Mouse (Mus musculus): Measurements from ENCODE around the gene Fam19a5.

Fam19a5 gene

GRCm38 (mm10) chr15:87596731-87597130 lies 52.6 kb downstream of the Fam19a5 start:
- no peak for DNase-seq (ENCODE audit: low spot score in 2 of 2)

DNA sequence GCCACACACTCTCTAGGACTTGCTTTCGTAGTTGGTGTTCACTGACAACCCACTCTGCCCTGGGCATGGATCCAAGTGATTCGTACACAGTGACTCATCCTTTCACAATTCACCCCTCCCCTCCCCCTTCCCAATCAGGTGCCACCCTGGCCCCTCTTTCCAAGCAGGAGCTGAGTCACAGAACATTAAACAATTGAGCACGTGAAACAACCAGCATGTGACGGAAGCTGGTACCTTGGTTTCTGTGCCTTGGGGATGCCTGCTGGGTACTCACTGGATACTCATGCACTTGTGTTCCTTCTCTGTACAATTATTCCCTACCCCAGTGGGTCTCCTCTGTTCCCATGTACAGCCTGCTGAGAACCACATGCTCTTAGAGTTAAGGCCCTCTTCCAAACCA lies 53.0 kb downstream of the Fam19a5 start:
- no peak for DNase-seq (ENCODE audit: low spot score in 2 of 2)

GRCm38 (mm10) chr15:87597766-87598165 lies 53.7 kb downstream of the Fam19a5 start:
- DNase-seq (ENCODE audit: low spot score in 2 of 2), result no peak

GRCm38 (mm10) chr15:87598636-87599035 lies 54.5 kb downstream of the Fam19a5 start:
- no peak for DNase-seq (ENCODE audit: low spot score in 2 of 2)

DNA sequence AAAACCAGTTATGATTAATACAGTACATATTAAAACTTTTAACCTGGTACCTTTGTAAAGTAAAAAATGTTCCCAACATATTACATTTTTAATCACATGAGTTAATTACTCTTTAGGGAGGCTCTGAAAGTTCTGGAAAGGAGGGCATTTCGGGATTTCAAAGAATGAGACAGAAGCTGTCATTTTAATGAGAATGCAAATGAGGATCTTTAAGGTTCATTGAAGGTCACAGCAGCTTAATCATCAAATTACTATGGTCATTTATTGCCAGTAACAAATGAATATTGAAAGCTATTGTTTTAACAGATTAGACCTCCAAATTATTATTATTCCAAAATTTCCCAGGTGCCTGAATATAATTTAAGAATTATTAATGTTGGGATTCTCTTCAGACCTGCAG lies 59.2 kb downstream of the Fam19a5 start:
- no peak for DNase-seq (ENCODE audit: low spot score in 2 of 2)

DNA sequence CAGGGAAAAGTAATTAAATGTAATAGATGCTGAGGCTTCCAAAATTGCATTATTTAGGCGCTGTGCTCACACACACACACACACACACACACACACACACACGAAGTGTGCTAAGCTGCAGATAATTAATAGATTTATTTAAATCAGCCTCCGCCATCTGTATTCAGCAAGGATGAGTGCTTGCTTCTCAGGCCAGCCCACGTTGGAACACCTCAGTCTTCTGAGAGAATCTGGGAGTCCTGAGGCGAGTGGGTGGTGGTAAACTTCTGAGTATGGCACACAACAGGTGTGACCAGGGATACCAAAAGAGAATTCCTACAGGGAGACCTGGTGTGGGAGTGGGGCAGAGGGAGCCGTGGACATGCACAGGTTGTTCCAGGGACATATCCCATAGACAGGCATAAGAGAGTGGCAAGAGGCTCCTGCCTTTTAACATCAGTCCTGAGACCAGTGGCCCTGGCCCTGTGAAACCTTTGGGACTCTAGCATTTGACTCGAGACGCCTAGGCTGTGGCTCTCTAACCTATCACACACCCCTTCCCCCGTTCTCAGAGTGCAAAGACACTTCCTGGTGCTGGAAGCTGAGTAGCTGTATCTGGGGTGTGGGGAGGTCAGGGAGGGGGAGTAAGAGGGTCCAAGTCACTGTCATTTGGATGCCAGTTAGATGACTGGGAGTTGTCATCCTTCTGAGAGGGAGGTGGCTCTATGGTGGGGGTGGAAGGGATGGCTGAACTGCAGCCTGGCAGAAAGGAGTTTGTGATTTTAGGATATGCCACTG lies 61.6 kb downstream of the Fam19a5 start:
- no peak for DNase-seq (ENCODE audit: low spot score in 2 of 2)

DNA sequence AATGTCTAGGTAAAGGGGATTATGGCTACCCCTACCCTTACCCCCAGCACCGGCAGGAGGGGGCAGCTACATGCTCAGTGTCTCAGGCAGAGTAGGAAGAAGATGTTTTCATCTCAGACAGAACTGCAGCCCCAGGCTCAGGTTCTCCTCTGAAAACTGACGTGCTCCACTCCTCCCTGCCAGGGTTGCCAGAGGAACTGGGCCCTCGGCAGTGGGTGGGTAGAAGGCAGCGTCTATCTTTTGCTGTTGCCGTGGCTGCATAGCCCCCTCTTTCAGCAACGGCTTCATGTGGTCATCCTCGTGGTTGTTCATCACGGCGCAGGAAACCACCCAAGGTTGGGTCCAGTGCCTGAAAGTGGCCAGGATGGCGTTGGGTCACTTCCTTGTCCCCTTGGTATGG lies 62.6 kb downstream of the Fam19a5 start:
- DNase-seq (ENCODE audit: low spot score in 2 of 2), result no peak

DNA sequence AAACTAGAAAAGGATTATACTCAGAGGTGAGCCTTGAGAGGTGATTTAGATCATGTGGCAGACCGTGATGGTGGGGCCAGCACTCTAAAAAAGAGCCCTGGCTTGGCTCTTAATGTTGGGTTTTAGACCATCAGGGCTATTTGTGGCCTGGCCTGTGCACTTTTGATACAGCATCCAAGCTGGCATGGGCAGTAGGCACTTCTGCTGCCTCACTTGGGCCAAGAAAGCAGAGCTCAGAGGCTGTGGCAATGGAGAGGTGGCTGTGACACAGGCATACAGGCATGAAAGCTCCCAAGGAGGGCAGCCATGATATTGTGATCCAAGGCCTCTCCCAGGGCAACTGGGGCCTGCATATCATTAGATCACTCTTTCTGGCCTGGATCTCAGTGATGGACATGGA lies 65.1 kb downstream of the Fam19a5 start:
- no peak for DNase-seq (ENCODE audit: low spot score in 2 of 2)

- DNase-seq (ENCODE audit: low spot score in 2 of 2), result peak; percentile 93 to 95
Observed at GRCm38 (mm10) chr15:87623966-87624609, 80.0 kb downstream of the Fam19a5 start.

DNA sequence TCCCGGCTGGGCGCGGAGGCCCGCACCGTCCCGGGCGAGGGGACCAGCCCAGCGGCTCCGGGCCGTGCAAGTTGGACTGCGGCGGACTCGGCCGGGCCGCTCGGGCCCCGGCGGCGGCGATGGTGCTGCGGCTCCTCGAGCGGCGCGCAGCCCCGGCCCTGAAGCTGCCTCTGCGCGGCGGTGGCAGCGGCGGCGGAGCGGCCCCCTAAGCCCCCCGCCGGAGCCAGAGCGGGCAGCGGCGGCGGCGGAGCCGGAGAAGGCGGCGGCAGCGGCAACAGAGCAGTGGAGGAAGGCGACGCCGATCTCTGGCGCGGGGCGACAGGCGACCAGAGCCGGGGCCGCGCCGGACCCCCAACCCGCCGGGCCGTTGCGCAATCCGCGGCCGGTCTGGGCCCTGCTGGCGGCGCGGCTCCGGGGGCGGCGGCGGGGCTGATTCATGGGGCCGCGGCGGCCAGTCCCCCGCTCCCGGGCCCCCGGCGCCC lies 80.6 kb downstream of the Fam19a5 start:
- DNase-seq (ENCODE audit: low spot score in 2 of 2), result peak in 1 of 2 experiments; percentile 44

- DNase-seq (ENCODE audit: low spot score in 2 of 2), result peak; percentile 93 to 98
Observed at GRCm38 (mm10) chr15:87625236-87626023, 81.3 kb downstream of the Fam19a5 start.

DNA sequence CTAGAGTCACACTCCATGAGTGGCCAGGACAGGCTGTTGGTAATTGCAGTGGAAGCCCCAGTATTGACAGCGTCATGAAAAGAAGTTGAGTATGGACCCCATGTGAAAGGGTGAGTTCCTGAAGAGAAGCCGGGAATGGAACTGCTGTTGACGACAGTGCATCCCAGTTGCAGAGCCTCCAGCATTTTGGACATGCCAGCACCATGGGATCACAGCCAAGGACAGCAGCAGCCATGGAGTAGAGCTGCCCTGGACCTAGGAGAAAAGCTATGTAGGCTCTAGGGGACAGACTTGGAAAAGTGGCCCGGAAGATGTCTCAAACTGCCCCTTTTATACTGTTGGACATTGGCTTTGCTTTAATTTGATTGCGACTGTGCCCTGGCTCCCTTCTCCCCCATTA lies 91.2 kb downstream of the Fam19a5 start:
- DNase-seq (ENCODE audit: low spot score in 2 of 2), result peak in 1 of 2 experiments; percentile 20

- DNase-seq (ENCODE audit: low spot score in 2 of 2), result no peak
Observed at GRCm38 (mm10) chr15:87636407-87636806, 92.3 kb downstream of the Fam19a5 start.

DNA sequence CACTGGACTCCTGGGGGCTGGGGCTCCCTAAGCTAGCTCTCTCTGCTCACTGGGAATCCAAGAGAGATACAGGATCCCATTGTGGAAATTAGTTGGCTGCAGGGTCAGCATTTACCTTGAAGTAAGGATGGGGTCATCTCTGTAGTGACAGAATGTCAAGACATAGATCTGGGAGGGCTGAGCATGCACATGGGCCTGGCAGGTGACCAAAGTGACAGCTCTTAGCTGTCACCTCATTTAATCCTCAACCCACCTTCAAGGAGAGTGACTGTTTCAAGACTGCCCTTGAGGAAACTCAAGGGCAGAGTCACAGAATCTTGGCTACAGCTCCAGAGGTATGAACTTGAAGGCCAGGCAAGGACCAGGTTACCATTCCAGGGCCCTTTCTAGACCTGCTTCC lies 93.1 kb downstream of the Fam19a5 start:
- no peak for DNase-seq (ENCODE audit: low spot score in 2 of 2)

- no peak for DNase-seq (ENCODE audit: low spot score in 2 of 2)
Observed at GRCm38 (mm10) chr15:87638270-87638669, 94.2 kb downstream of the Fam19a5 start.

- DNase-seq (ENCODE audit: low spot score in 2 of 2), result peak in 1 of 2 experiments; percentile 63
Observed at GRCm38 (mm10) chr15:87646313-87647061, 102.4 kb downstream of the Fam19a5 start.

DNA sequence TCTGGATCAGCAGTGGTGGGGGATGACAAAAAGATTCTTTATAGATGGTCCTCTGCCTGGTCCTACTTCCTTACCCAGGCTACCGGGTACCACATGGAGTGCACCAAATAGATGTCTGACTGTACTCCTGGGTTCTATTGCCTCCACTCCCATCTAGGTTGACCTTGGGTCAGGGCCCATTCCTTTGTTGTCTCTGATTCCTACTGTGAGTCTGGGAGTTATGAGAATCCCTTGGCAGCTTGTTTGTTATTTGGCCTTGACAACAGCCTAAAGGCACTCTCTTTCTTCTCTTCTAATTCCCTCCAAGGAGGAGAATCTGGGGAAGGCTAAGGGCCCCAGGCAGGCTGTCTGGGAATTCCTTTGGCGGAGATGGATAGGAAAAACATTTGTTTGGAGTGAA lies 105.6 kb downstream of the Fam19a5 start:
- DNase-seq (ENCODE audit: low spot score in 2 of 2), result no peak

- no peak for DNase-seq (ENCODE audit: low spot score in 2 of 2)
Observed at GRCm38 (mm10) chr15:87654551-87654950, 110.5 kb downstream of the Fam19a5 start.

DNA sequence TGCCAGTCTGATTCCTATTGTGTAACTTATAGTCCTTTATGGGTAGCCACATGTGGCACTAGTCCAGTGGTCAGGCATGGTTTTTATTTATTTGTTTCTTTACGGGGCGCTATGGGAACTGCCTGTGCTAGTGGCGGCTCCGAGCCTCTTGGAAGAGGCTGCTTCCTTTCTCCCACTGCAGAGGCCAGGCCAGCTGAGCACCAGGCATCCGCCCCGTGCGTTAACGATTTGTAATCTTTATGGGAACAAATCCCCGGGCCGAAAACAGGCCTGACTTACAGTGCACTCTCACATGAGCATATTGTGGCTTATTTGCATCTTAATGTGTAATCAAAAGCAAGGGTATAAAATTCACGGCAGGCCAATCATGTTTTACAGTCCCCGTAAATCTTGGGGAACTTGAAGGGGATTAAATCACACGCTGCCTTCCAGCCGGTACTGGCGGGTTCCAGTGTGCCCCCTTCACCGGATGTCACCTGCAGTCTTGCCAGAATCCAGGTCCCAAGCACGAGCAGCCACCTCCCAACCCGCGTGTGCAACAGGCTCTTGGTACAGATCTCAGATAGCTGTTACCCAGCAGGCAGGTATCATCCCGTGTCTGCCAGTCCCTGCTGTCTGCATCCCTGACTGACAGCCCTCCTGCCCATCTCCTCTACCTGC lies 112.5 kb downstream of the Fam19a5 start:
- DNase-seq (ENCODE audit: low spot score in 2 of 2), result no peak

DNA sequence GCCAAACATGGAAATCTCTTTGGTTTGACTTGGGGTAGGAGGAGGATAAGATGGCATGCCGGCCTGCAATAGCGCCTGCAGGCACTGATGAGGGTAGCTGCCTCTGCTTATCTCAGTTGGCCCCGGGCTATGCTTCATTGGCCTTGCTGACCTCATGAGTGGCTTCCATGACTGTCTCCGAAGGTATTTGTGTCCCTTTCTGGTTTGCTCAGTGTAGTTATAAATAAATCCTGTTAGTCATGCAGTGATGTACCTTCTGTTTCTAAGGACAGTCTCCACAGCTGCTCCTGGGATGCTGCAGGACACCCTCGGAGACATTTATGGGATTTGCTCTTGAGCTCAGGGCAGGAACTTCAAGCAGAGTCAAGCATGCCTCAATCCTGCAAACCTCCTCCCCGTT lies 115.6 kb downstream of the Fam19a5 start:
- DNase-seq (ENCODE audit: low spot score in 2 of 2), result no peak

DNA sequence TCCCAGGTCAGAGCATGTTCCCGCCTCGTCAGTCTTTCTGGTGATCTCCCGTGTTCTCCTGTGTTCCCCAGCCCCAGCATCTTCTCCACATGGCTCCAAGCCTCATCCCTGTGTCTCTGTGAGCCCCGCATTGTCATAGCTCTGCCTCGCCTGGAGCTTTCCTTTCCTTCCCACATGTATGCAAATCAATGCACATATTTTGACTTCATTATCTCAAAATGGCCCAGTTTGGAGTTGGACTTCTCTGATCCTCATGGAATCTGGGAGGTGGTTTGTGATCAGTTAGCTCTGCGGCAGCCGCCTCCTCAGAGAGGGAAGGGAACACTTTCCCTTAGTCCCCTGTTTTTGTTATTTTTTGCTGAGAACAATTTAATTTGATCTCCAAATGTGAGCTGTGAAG lies 117.9 kb downstream of the Fam19a5 start:
- DNase-seq (ENCODE audit: low spot score in 2 of 2), result no peak
